Mouse (Mus musculus): Measurements from ENCODE around the gene Rbm12.

Gene Rbm12

DNA sequence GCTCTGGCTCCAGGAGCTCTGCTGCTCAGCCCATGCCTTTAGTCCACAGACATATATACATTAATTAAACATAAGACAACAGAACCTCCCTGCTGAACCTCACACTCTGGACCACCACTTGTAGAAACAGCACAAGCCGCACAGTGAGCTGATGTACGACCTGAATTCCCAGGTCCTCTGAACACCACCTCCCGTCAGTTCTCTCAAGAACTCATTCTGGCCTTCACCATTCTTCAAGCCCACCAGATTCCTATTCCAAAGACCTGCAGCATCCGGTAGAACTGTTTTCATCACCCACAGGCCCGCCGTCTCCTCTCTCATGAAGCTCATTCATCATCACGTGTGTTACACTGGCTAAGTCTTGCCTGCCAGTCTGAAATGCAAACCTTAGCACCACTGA is 31.4 kb downstream of the Rbm12 start:
- in situ Hi-C loops (cut with MboI, MseI): no loop called here

DNA sequence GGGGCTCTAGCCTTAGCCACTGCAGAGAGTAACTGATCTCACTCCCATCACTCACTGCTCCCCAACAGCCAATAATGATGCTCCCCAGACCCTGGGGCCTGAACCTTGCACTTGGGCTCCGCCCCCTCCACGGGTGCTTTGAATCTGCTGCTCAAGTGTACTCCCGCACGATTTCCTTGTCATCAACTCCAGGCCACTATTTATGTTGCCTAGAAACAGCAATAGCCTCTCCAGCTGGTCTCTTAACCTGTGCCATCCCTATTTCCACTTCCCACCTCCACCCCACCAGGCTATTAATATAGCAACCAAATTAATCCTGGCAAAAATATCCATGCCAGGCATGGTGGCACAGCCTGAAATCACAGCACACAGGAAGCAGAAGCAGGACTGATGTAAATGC is 32.1 kb downstream of the Rbm12 start:
- in situ Hi-C loops (cut with MboI, MseI): no loop called here

DNA sequence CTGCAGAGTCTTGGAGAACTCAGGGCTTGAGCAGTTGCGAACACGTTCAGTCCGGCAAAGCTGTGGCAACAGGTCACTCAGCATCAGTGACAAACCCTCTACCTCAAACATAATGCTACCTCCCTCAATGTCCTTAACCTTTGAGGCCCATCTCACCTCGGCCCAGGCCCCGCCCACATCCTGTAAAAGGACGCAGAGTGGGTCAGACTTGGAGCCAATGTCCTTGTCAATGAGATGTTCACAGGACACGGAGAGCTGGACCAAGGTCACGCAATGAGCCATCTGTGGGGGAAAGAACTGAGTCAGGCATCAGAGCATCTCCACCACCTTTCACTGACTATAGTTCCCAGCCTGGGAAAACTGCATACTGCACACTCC is 32.6 kb downstream of the Rbm12 start:
- in situ Hi-C loops (cut with MboI, MseI): no loop called here

DNA sequence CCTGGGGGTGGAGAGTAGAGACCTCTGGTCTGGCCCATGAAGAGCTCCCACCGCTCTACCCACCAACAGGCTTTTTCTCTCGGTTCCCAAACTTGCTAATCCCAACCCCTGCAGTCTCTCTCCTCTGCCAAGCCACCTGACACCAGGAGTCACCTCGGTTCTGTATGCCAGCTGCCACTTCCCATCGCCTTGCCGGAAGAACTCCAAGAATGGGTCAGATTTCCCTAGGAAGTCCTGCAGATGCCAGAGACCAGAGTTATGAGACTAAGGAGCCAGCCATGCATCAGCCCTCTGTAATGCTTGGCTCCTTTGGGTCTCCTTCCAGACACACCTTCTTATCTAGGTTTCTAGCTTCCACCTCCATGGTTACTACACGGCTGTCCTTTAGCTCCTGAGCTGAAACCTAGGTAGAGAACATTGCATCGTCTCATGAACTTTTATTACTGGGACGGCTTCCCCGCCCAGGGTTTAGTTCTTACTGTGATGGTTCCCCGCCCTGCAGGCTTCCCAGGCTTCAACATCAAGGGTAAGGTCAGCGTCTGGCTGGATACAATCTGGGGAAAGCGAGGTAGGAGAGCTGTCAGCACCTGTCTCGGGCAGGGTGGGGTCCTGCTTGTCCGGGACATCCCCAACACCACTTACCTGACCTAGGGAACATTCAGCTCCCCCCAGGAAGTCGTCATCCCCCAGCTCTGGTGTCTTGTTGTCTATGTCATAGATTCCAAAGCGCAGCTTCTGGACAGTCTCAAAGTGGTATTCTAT is 33.2 kb downstream of the Rbm12 start:
- in situ Hi-C loops (cut with MboI, MseI): no loop called here

DNA sequence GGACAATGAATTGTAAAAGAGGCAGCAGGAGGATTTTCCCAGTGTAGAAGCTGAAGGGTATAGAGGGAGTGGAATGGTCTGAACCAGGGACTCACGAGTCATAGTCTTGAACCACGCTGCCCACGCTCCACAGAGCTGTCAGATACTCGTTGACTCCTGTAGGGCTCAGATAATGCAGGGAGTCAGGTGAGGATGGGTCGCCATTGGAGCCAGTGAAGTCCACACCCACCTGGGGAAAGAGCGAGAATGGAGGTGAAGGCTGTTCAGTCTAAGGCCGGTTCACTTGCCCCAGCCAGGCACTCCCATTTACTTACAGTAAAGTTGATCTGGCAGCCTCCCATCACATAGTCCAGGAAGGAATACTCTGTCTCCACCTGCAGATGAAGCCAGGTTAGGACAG is 34.3 kb downstream of the Rbm12 start:
- in situ Hi-C loops (cut with MboI, MseI): no loop called here

DNA sequence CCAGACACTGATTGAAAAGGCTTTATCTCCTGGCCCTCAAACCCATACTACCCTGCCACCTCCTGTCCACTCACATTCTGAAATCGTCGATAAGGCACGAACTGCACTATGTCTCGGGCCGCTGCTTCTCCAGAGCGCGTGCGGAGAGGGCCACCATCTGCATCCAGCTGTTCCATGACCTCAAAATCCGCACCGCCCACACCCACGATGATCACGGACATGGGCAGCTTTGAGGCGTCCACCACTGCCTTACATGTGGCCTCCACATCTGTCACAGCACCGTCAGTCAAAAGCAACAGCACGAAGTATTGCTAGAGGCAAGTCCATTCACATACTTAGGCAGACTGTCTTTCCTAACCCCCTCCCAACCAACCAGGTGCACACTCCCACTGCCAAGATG is 38.1 kb downstream of the Rbm12 start:
- in situ Hi-C loops (cut with MboI, MseI): no loop called here

DNA sequence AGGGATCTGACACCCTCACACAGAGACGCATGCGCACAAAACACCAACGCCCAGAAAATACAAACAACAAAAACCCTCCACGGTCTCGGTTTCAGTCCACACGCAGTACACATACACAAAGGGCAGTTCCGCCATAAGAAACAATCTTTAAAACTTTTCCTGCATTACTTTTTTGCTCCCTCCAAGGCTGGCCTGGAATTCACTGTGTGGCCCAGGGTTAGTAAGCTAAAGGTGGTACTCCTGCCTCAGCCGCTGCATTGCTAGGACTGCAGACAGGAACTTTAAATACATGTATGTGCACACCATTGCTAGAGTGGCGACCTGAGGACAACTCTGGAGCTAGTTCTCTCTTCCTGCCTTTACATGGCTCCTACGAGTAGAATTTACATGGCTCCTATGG is 40.5 kb downstream of the Rbm12 start:
- in situ Hi-C loops (cut with MboI, MseI): no loop called here

DNA sequence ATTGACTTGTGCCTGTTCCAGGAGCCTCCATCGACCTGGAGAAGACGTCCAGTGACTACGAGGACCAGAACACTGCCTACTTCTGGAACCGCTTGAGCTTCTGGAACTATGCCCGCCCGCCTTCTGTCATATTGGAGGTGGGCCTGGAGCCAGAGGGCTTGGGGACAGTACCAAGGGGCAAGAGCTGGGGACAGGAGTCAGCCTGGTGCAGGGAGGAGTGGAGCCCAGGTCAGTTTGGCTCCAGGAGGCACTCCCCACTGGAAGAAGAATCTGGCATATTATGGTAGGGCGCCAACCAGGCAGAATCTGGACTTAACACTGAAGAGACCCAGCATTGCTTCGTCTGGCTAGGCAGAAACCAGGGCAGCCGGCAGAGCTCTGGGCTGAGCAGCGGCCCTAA is 43.9 kb downstream of the Rbm12 start:
- in situ Hi-C loops (cut with MboI, MseI): no loop called here

DNA sequence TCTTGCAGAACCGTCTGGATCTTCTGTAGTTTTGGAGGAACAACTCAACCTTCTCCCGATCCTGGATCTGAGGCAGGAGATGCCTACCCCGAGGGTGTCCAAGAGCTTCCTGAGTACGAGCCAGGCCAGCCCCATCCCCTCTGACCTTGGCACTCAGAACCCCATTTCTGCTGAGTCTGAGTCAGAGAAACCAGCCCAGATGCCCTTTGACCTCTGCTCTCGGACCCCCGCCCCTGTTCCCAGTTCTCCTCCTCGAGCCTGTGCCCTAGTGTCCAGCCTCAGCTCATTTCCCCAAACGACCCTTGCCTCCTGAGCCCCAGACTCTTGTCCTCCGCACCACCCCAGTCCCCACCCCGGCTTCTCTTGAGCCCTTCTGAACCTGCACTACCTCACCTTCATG is 45.7 kb downstream of the Rbm12 start:
- in situ Hi-C loops (cut with MboI, MseI): no loop called here

DNA sequence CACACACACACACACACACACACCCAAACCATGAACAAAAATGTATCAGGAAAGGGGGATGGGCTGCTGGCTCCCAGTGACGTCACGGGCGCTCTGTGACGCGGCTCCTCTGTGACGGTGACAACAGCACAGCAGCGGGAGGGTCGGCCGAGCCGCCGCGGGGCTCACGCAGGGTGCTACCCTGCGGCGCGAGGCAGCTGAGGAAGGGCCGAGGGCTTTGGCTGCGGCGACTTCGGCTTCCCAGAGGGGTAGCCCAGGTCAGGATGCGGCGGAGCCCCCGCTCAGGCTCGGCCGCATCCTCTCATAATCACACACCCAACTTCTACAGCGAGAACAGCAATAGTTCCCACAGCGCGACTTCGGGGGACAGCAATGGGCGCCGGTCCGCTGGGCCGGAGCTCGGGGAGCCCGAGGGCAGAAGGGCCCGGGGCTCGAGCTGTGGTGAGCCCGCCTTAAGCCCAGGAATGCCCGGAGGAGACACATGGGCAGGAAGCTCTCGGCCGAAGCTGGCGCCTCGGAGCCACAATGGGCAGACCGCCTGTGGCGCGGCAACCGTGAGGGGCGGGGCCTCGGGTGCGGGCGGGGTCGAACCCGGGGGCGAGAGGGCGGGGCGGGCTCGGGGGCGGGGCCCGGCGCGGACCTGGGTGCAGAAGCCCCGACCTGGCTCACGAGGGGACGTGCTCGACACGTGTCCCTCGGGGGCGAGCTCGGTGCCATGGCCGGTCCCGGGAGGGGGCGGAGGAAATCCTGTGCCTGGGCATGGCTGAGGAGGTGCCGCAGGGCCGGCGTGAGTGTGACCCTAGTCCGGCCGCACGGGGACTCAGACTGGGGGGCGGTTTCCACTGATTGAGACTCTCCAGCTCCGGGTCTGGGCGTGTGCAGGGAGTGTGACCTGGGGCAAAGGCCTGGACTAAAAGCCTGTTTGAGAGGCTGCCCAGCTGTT is 46.4 kb downstream of the Rbm12 start, which contains the start of gene Spag4:
Gene Spag4 (plus strand): TSS at position 77 of the 943 bp plus-strand sequence.
- in situ Hi-C loops (cut with MboI, MseI): no loop called here

DNA sequence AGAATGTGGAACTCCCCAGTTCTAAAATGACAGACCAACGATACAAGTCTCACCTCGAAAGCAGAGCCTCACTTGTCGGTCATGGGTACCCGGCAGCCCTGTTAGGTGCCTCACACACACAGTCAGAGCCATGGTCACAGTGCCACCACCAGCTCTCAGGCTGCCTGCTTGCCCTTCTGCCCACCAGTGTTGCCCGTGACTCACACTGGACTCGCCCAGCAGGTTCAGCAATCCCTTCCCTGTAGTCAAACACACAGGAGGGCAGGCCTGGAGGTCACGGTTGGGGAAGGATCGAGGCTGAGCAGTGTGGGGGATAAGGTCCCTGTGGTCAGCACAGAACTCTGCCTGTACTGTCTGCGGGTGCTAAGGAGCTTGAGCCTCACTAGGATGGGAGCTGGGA is 59.0 kb downstream of the Rbm12 start, which contains the start of gene Fer1l4:
Gene Fer1l4 (minus strand): TSS at position 132 of the 400 bp plus-strand sequence.
- in situ Hi-C loops (cut with MboI, MseI): loop anchor here (5.0 kb wide), 1 partner anchor 41 kb away; no protein-coding TSS in a partner anchor

DNA sequence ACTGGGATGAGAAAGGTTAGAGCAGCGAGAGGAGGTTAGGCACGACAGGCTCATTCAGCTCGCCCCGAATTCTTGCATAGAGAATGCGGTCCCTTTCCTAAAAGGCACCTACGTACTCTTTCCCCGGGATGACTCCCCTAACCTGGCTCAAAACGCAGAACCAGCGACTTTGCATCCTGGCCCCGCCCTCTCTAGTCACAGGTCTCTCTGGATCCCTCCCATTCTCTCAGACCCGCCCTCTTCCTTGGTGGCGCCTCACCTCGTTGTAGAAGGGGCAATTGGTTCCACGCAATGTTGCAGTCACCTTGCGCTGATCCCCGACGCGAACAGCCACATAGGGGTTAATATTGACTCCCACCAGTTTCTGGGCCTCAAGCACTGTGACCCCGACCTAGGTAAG is 63.8 kb downstream of the Rbm12 start:
- in situ Hi-C loops (cut with MboI, MseI): no loop called here

DNA sequence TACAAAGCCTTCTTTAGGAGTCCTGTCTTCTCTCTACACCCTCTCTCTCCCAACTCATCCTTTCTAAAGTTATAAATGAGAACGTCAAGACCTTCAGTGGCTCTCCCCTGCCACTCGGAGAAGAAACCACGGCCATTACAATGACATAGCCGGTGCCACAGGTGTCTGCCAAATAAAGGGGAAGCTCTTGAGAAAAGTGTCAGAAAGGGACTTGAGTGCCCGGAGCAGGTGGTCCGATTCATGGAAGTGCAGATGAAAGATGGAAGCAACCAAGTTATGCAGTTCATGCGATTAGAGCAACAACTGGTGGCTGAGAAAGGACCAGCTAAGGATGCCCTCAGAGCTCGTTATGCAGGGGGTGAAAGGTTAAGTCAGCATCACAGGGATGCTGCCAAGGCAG is 68.9 kb downstream of the Rbm12 start:
- in situ Hi-C loops (cut with MboI, MseI): no loop called here
